Mouse (Mus musculus) lung, embryonic 16.5 days (tissue): ENCODE measurements around the gene Fhit. TPM values are rescaled to one million over a fixed set of nuclear protein-coding genes. Genes with fewer than 3 reads are reported as not detected.
A peak's percentile ranks its signal among the peaks of the same experiment; 100 is the strongest.
"Not testable (repeated sequence)": the region's sequence is repeated elsewhere in the genome, so short reads cannot be mapped to it uniquely, and the experiment has no call there.

Experiments
- ATAC-seq: fragments of 200-750 bp; cut with Nextera tagmentation; 2 replicates; pipeline ENCODE4 v1.8.0; 2017; ENCODE audit warnings: low read depth, mild to moderate bottlenecking, moderate library complexity
- H3K27ac ChIP-seq: fragments of 300-500 bp; sonication (generic); 2 replicates; pipeline ENCODE4 v1.5.1; 2014; ENCODE audit warnings: mild to moderate bottlenecking, control low read depth, low read length
- H3K27me3 ChIP-seq: fragments of 300-500 bp; sonication (generic); 2 replicates; pipeline ENCODE4 v1.6.1; 2014; ENCODE audit warnings: low read depth, low read length, mixed read lengths; ENCODE audit not compliant: control insufficient read depth, insufficient read depth
- H3K36me3 ChIP-seq: fragments of 300-500 bp; sonication (generic); 2 replicates; pipeline ENCODE4 v1.6.1; 2014; ENCODE audit warnings: low read length; ENCODE audit not compliant: control insufficient read depth, insufficient read depth
- H3K4me1 ChIP-seq: fragments of 300-500 bp; sonication (generic); replicated peaks from 2 replicates; pipeline ENCODE4 v1.6.1; 2014; ENCODE audit warnings: low read length, mixed read lengths; ENCODE audit not compliant: control insufficient read depth, insufficient read depth
- H3K4me2 ChIP-seq: fragments of 300-500 bp; sonication (generic); 2 replicates; pipeline ENCODE4 v1.6.1; 2014; ENCODE audit warnings: low read depth, low read length, control low read depth
- H3K4me3 ChIP-seq: fragments of 300-500 bp; sonication (generic); 2 replicates; pipeline ENCODE4 v1.5.1; 2014; ENCODE audit warnings: mild to moderate bottlenecking, low read length, control low read depth
- H3K9ac ChIP-seq: fragments of 300-500 bp; sonication (generic); 2 replicates; pipeline ENCODE4 v1.6.1; 2014; ENCODE audit warnings: low read length, control low read depth
- H3K9me3 ChIP-seq: fragments of 300-500 bp; sonication (generic); 2 replicates; pipeline ENCODE4 v1.6.1; 2016; ENCODE audit warnings: low read length; ENCODE audit not compliant: control insufficient read depth
- WGBS: fragments of 180-500 bp; shearing (Covaris S2); extraction: QIAGEN DNeasy Blood & Tissue Kit; methylation state at CpG from one replicate; pipeline ENCODE4 v1.1.7; 2014; 5-methylcytosine and 5-hydroxymethylcytosine counted together
- polyA plus RNA-seq: library from polyadenylated mRNA; unstranded; fragments of >200 nt; fragmentation: Nextera tagmentation; extraction: Ambion mirVana; gene quantifications from 2 replicates; pipeline ENCODE4 v1.2.1, GENCODE M21; 2015

Fhit gene
- polyA plus RNA-seq, 1 experiment from 2014 or later, result 4.9 TPM

DNA sequence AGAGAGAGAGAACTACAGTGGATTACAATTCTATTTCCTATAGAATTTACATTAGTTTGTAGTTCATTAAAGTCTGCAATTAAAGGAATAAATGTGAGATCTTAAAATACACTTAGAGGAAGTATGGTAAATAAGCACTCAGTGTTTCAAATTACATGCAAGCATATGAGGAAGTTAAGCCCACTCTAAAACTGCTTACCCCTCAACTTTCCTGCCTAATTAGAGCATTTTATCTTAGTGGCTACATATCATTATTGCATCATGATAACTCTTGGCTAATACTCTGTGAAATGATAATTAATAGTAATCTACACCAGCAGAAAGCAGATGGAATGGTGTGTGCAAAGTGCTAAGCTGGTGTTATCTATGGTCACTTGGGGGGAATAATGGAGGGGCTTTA lies 1329.5 kb downstream of the Fhit start:
- Histone ChIP-seq H3K4me2 (no peak overlapping the region), H3K9me3 (no peaks in the 10 kb centered on the region), H3K4me1 (no peaks in the 10 kb centered on the region), H3K27me3 (no peaks in the 10 kb centered on the region), H3K9ac (no peak overlapping the region), H3K36me3 (no peaks in the 10 kb centered on the region), H3K27ac (no peak overlapping the region), H3K4me3 (no peak overlapping the region)
- ATAC-seq, result no peak

DNA sequence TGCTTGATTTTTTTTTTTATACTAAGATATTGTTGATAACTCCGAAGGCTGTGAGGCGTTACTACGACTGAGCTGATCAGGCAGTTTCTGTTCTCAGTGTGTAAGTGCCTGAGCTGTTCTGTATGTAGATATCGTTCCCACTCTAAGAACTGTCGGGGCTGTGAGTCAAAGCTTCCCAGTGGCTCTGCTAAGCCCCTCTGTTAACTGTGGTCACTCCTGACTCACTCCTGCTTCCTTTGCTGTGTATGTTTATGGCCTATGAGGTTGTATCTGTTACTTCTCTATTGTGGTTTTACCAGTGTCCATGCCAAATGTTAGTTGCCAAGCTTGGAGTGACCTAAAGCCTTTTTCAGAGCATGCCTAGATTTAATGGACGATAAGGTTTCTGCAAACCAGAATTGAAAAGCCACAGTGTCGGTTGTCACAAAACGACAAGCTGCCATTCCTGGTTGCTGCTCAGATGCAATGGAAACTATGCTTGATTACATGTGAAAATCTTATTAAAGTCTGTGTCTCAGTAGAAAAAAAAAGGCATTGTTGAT lies 1333.1 kb downstream of the Fhit start:
- H3K27ac ChIP-seq, H3K9ac ChIP-seq, H3K4me2 ChIP-seq, H3K9me3 ChIP-seq, H3K36me3 ChIP-seq, H3K27me3 ChIP-seq, ATAC-seq, H3K4me1 ChIP-seq, H3K4me3 ChIP-seq: not testable (repeated sequence)
- WGBS, result 72% methylated on average over 8 of the region's 8 CpGs

DNA sequence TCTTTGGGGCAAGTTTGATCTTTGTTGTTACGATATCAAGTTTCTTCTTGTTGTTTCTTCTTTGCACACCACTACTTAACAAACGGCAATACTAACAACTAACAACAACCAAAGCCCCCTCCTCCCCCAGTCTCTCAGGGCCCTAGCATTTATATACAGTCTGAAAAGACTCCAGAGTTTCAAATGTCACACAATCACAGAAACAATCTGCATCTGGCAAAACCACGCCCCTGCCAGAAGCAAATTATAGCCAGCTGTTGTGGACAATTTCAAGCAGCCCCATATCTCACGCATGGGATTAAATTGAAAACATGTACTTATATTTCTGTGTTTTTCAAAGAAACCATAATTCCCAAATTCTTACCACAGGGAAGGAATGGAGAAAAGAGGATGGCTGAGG lies 1345.9 kb downstream of the Fhit start:
- no peak overlapping the region for H3K4me2 ChIP-seq
- WGBS, result 75% methylated on average over 4 of the region's 4 CpGs
- H3K36me3 ChIP-seq, result no peaks in the 10 kb centered on the region
- no peaks in the 10 kb centered on the region for H3K27me3 ChIP-seq
- H3K9me3 ChIP-seq, result no peaks in the 10 kb centered on the region
- H3K27ac ChIP-seq, result no peak overlapping the region
- H3K4me3 ChIP-seq, result no peak overlapping the region
- no peak overlapping the region for H3K9ac ChIP-seq
- no peak for ATAC-seq
- no peaks in the 10 kb centered on the region for H3K4me1 ChIP-seq

DNA sequence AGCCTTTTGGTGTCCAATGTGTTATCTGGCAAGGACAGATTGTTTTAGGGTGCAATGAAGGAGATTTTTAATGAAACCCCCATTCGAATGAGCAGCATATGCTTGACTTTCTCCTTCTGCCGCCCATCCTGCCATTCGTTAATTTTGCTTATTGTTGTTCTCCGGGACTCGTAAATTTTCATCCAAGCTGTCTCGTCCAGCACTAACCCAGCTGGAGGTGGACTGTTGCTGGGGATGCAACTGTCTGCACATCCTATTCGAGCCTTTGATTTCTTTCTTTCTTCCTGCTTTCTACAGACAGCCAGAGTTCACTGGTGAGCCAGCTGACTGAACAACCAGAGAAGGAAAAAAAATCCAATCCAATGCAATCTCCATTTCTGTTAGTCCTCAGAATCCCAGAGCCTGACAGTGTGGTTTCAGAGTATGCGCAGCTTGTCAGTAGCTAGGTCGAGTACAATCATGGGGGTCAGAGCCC lies 1350.0 kb downstream of the Fhit start:
- Histone ChIP-seq H3K27me3 (no peaks in the 10 kb centered on the region), H3K27ac (no peak overlapping the region), H3K4me3 (no peak overlapping the region), H3K36me3 (no peaks in the 10 kb centered on the region), H3K9me3 (no peaks in the 10 kb centered on the region), H3K4me2 (no peak overlapping the region), H3K4me1 (no peaks in the 10 kb centered on the region), H3K9ac (no peak overlapping the region)
- ATAC-seq, result no peak
- WGBS, result 72% methylated on average over 9 of the region's 9 CpGs

GRCm38 (mm10) chr14:9811177-9811846 lies 1350.5 kb downstream of the Fhit start:
- Histone ChIP-seq H3K4me3 (no peak overlapping the region), H3K9me3 (no peaks in the 10 kb centered on the region), H3K27me3 (no peaks in the 10 kb centered on the region), H3K9ac (no peak overlapping the region), H3K4me1 (no peaks in the 10 kb centered on the region), H3K4me2 (no peak overlapping the region), H3K27ac (no peak overlapping the region), H3K36me3 (no peaks in the 10 kb centered on the region)
- no peak for ATAC-seq
- WGBS, result 59% methylated on average over 7 of the region's 7 CpGs

DNA sequence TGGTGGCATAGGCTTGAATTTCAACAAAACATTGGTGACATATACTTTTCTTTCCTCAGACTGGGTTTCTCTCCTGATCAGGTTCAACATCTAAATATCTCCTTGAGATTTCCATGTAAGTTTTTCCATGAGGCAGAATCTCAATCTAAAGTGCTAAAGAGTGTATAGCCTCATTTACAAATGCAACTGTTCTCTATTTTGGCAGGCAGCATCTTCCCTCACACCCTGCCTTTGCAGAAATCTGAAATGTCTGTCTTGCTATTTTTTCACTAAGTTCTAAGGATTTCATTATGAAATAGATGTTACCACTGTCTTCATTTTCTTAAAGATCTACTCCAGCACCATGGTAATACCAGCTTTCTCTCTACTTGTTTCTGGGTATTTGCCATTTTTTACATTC lies 1368.4 kb downstream of the Fhit start:
- Histone ChIP-seq H3K9me3 (no peaks in the 10 kb centered on the region), H3K36me3 (no peaks in the 10 kb centered on the region), H3K27ac (no peak overlapping the region), H3K4me1 (no peaks in the 10 kb centered on the region), H3K9ac (no peak overlapping the region), H3K4me3 (no peak overlapping the region), H3K4me2 (no peak overlapping the region), H3K27me3 (no peaks in the 10 kb centered on the region)
- no peak for ATAC-seq

GRCm38 (mm10) chr14:9788402-9788950 lies 1373.4 kb downstream of the Fhit start:
- no peak overlapping the region for H3K9ac ChIP-seq
- H3K36me3 ChIP-seq, result no peaks in the 10 kb centered on the region
- H3K4me3 ChIP-seq, result no peak overlapping the region
- H3K27me3 ChIP-seq, result no peaks in the 10 kb centered on the region
- H3K4me2 ChIP-seq, result no peak overlapping the region
- 20% methylated on average over 3 of the region's 3 CpGs for WGBS
- no peaks in the 10 kb centered on the region for H3K9me3 ChIP-seq
- no peak for ATAC-seq
- H3K4me1 ChIP-seq, result no peaks in the 10 kb centered on the region
- no peak overlapping the region for H3K27ac ChIP-seq

GRCm38 (mm10) chr14:9787389-9787788 lies 1374.4 kb downstream of the Fhit start:
- 82% methylated on average over 1 of the region's 1 CpGs for WGBS
- Histone ChIP-seq H3K4me1 (no peaks in the 10 kb centered on the region), H3K36me3 (no peaks in the 10 kb centered on the region), H3K4me3 (no peak overlapping the region), H3K9me3 (no peaks in the 10 kb centered on the region), H3K9ac (no peak overlapping the region), H3K27me3 (no peaks in the 10 kb centered on the region), H3K27ac (no peak overlapping the region), H3K4me2 (no peak overlapping the region)
- ATAC-seq, result no peak

DNA sequence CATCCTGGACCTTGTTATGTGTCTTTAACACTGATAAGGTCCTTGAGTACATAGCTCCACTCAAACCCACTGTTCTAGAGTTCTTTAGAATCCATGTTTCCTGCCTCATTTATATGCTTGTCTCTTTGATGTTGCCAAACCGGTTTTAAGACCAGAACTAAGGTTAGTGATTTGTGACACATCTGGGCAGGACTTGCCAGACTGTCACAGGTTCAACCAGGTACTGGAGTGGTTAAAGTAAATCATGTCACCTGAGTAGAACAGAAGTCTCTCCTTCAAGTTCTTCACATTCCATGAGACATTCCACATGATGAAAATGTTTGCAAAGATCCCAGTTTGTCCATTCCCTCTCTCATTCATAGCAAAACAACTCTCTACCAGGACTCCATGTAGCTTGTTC lies 1376.0 kb downstream of the Fhit start:
- H3K27ac ChIP-seq, result no peak overlapping the region
- no peaks in the 10 kb centered on the region for H3K27me3 ChIP-seq
- ATAC-seq, result peak; percentile 75
- no peaks in the 10 kb centered on the region for H3K36me3 ChIP-seq
- 27% methylated on average over 1 of the region's 1 CpGs for WGBS
- H3K4me3 ChIP-seq, result no peak overlapping the region
- no peak overlapping the region for H3K9ac ChIP-seq
- H3K4me2 ChIP-seq, result no peak overlapping the region
- H3K9me3 ChIP-seq, result no peaks in the 10 kb centered on the region
- no peaks in the 10 kb centered on the region for H3K4me1 ChIP-seq
